Mouse (Mus musculus) adrenal gland, postnatal 14 days (tissue): ENCODE data around the gene Wrap73. TPM values are rescaled to one million over a fixed set of nuclear protein-coding genes. Genes with fewer than 3 reads are reported as not detected.
A peak's percentile ranks its signal among the peaks of the same experiment; 100 is the strongest.

Experiments
- DNase-seq: peaks from one replicate; pipeline ENCODE4 v3.0.0; 2021; ENCODE audit warnings: mixed read lengths
- total RNA-seq: library from RNA; stranded (reverse); gene quantifications from 2 replicates; pipeline ENCODE4 v1.2.3, GENCODE M21; 2021

Gene Wrap73
- total RNA-seq, 1 experiment from 2014 or later, result 13.7 TPM

DNA sequence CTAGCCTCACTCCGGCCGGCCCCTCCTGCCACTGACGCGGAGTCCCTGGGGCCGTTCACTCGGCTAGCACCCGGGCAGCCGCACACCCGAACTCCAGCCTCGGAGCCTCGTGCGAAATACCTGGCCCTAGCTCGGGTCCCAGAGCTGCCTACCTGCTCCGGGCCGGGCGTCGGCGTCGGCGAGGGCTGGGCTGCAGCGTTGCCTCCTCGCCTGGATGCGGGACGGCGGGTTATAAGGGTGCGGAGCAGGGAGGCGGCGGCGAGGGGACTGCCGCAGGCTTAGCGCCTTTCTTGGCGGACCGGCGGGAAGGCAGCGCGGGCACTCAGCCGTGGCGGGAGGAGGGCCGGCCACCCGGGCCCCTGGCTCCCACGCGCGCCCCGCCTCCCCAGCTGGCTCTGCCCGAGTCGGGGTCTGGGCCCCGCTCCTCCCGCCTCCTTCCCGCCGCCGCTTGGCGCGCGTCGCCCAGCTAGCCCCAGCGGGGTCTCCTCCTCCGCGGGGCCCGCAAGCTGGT is 2.4 kb upstream of the Wrap73 start:
- DNase-seq, result peak; percentile 26

DNA sequence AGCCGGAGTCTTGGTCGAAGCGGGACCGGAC is 2.2 kb upstream of the Wrap73 start, which contains the start of gene Trp73:
Gene Trp73 (minus strand): TSS at position 27 of the 31 bp plus-strand sequence.
- DNase-seq, result no peak

DNA sequence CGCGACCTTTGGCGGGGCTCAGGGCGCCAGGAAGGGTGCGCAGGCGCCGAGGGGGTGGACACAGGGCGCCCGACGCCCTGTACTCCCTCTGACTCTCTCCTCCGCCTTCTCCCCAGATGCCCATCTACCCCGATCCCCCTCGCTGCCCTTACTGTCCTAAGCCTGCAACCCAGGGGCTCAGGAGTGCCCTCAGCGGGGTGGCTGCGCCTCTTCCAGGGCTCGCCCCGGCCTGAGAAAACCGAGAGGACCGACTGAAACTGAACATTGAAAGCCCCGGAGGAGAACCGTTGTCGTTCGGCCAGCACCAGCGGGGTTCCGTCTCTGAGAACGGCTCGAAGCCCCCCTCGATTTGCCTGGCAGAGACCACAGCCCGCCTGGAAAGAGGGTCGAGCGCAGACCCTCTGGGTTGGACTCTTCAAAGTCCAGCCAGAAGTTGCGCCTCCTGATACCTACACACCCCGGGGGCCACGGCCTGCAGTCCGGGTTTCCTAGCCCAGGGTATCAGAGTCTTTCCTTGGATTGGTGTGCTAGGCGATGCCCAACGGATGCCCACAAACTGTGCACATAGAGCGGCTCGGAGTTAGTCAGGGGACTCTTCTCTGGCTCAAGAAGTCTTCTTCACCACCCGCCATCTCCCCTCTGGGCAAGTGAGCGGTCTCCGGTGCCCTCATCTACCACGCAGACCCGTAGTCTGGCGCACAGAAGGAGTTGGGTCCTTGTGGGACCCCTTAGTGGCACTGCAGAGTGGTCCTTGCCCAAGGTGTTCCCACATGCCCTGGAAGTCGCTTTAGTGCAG is 1.8 kb upstream of the Wrap73 start:
- no peak for DNase-seq

DNA sequence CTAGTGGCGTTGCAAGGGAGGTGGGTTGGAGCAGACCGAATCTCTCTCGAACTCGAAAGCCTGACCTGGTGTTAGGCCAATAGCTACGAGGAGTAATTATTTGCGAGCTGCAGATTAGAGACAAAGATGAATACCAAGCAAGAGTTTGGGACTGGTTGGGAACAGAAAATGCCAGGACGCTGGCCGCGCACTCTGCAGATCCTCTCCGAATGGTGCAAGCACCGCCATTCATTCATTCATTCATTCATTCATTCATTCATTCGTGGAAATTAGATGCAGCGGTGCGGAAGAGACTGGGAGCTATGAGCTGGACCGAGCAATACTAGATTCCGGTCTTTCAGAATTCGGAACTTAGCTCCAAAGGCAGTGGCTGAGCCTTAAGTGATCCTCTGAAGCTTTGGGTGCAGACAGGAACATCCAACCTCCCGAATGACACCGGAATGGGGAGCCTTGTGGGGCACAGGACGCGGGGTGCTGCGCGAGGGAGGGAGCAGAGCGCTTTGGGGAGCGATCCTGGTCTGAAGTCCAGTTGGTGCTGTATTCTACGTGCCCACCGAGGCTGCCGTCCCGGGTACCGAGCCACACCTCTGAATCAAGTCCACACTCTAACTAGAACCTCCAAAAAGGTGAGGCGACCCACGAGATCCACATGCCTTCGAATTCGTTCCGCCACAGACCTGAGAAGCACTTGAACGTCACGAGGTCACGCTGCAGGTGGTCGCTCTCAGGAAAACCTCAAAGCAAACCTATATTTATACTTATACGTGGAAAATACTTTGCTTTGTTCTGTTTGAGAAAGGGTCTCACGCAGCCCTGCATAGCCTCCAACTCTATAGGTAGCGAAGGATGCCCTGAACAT is 934 bp upstream of the Wrap73 start:
- DNase-seq, result no peak

DNA sequence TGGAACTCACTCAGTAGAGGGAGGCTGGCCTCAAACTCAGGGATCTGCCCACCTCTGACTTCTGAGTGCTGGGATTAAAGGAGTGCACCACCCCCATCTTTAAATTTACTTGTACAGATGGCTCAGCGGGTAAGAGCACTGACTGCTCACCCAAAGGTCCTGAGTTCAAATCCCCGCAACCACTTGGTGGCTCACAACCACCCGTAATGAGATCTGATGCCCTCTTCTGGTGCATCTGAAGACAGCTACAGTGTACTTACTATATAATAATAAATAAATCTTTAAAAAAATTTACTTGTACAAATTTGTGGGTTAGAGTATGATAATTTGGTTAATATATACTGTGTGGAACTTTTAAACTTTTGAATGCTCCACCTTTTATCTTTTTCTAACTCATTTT is 2.5 kb downstream of the Wrap73 start:
- DNase-seq, result no peak

DNA sequence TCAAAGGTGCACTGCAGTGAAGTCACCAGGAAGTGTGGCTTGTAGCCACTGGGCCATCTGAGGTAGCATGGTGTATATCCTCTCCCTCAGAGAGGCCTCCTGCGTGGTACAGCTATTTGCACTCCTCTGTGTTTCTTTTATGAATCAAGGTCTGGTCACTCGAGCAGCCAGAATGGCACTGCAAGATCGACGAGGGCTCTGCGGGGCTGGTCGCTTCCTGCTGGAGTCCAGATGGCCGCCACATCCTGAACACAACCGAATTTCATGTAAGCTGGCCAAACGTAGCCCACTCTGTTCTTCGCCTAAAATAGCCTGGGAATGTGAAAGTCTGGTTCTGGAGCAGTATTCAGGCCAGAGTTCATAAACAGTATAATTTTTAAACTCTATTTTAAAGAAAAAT is 4.2 kb downstream of the Wrap73 start:
- DNase-seq, result no peak

DNA sequence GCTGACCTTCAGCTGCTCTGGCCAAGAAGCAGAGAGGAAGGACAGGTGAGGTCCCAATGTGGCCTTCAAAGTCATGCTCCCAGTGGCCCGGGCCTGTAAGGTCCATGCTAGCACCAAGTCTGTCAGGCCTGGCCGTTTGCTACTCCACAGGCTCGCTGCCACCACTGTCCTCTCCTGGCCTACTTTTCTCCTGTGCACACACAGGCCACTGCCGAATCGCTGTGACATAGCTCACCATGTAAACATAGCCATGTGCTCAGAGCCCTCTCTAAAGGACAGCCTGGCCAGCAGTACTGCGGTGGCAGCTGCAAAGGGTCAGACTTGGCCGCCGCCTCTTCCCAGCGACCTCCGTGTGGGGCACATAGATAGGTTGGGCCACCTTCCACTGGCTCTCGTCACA is 11.9 kb downstream of the Wrap73 start:
- DNase-seq, result no peak

DNA sequence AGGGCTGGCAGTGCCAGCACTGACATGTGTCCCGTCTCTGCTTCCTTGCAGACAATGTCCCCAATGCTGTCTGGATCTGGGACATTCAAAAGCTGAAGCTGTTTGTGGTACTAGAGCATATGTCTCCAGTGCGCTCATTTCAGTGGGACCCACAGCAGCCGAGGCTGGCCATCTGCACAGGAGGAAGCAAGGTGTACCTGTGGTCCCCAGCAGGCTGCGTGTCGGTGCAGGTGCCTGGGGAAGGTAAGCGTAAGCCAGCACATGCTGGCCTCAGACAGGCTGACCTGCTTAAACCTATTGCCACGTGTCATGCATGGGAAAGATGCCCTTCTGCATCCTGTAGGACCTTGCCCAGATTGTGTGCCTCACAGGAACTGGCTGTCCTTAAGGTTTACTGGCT is 13.9 kb downstream of the Wrap73 start:
- no peak for DNase-seq

DNA sequence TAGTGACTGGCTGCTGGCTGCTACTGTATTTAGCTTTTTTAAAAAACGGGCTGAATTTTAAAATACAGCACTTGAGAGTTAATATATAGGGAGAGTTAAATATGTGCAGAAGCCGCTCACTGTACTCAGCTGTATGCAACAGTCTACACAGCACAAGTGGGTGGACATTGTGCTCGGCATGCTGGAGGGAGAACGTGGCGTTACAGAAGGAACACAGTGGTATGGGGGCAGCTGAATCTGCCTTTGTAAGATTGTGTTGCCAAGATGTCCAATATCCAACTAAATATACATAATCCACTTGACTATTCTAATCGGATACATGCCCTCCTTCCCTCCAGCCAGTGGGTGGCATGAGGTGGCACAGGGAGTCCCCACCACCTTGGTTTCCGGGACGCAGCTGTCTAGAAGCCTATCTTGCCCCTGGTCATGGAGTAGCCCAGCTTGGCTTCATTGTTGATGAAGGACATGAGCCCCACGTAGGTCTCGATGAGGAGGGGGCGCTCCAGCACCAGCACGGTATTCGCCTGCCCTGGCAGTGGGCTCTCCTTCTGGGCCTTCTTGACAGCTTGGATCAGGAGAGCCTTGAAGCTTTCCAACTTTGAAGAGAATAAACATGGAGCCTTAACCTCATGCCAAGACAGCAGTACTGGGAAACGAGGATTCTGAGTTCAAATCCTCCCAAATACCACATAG is 15.9 kb downstream of the Wrap73 start:
- DNase-seq, result no peak

DNA sequence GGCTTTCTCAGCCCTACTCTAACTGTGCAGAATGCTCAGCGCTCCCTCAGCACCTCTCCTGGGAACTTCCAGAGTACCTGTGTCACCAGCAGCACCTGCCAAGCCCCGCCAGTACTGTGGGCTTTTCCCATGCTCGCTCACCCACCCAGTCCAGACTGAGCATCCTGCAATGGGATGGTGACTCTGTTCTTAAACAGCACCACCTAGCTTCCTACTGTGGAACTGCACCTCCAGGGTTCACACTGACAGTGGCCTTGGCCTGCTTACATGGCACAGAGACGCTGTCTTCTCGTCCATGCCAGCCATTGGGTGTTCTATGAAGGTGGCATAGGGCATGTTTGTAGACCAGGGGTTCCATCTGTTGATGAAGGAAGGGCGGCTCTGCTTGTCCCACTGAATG is 16.8 kb downstream of the Wrap73 start:
- peak; percentile 89 for DNase-seq

DNA sequence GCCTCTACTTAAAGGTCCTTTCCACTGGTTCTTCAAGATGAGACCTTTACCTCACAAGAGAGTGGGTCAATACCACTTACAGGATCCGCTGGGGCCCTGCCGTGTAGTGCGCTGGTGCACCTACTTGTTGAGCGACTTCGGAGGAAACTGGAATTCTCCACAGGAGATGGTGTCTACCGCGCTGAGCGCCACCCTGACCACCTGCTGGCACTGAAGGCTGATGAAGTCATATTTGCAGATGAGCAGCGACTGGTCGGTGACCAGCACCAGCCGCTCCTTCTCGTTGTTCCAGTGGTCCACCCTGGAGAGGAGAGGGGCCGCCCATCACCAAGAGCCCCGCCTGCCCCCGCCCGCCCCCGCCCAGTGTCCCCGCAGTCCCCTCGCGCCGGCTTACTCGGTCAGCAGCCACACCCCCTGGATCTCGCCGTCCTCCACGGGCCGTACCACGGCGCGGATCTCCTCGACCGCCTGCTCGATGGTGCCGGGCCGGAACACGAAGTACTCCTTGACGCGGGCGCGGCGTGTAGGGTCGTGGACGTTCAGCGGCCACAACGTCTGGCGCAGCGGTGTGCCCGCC is 17.9 kb downstream of the Wrap73 start:
- DNase-seq, result peak; percentile 72

DNA sequence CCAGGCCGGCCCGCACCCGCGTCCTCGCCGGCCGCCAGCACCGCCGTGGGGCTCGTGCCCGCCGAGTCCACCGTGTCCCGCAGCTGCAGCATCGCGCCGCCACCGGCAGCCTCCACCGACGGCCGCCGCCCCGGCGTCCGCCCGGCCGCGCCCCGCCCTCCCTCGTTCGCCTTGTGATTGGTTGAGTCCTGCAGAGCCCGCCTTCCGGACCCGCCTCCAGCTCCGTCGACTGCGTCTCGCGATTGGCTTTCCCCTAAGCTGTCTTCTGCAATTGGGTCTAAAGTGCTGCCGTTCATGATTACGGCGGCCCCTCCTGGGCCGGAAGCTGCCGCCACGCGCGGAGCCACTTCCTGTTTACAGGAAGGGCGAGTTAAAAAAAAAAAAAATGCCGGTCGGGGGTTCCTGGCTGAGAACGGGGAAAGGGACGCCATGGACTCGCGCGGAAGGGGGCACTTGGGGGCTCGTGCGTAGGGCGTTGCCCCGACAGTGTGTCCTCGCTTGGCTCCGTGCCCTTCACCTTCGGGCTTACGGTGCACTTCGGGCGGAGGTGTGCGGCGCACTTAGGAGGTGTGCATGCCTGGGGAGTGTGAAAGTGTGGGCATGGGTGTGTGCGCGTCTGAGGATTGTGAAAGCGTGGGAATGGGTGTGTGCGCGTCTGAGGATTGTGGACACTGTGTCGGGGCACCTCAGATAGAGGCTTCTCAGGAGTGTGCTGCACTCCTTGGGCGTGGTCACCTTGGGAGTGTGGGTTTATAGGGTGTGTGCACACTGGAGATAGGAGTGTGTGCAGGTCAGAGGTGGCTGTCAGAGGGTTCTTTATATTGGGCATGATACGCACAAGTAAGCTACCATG is 18.6 kb downstream of the Wrap73 start, which contains the start of gene Tprgl:
Gene Tprgl (minus strand): TSS at position 129 of the 853 bp plus-strand sequence.
- peak; percentile 98 for DNase-seq

DNA sequence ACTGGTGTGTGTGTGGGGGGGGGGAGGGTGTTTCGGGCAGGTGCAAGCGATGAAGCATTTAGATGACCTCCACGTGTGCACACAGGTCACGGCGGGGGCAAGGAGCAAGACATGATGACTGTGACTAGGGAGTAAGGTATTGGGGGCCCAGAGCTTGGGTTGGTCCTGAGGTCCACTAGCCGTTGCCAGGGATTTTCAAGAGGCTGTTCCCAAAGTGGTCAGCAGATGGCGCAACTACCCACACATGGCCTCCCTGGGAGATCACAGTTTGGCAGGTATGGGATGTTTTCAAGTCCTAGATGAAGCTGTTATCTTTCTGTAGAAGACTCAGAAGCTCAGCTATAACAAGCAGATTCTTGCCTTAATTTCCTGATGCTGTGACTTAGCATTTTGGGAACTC is 21.1 kb downstream of the Wrap73 start:
- peak; percentile 80 for DNase-seq

DNA sequence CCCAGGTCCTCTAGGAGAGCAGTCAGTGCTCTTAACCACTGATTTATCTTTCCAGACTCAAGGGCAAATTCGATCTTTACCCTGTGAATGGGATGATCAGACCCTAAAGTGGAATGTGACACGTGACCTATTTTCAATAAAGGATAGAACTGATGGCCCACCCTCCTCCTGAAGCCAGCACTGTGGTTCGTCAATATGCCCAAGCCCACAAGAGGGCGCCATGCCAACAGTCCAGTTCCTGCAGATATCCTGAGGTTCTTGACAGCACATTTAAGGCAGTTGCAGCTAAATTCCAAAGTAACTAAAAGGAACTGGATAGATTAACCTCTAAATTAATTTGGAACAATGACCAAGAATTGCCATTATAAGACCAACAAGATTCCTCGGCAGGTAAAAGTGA is 24.9 kb downstream of the Wrap73 start:
- DNase-seq, result peak; percentile 81

DNA sequence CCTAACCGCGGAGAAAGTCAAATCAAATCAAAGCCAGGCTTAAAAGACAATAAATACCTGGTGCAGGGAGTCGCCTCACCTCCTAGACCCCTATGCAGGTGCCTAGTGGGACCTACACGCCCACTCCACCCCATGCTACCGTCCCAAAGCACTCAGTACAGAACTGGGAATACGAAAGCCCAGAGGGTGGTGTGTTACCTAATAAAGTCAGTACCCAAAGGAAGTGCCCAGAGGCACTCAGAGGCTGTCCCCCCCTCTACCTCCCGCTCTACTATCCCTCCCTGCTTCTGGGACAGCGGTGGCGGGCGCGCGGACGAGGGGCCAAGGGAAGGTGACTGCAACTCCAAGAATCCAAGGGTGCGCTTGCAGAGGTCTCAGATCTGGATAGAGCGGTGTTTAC is 27.8 kb downstream of the Wrap73 start:
- DNase-seq, result no peak

DNA sequence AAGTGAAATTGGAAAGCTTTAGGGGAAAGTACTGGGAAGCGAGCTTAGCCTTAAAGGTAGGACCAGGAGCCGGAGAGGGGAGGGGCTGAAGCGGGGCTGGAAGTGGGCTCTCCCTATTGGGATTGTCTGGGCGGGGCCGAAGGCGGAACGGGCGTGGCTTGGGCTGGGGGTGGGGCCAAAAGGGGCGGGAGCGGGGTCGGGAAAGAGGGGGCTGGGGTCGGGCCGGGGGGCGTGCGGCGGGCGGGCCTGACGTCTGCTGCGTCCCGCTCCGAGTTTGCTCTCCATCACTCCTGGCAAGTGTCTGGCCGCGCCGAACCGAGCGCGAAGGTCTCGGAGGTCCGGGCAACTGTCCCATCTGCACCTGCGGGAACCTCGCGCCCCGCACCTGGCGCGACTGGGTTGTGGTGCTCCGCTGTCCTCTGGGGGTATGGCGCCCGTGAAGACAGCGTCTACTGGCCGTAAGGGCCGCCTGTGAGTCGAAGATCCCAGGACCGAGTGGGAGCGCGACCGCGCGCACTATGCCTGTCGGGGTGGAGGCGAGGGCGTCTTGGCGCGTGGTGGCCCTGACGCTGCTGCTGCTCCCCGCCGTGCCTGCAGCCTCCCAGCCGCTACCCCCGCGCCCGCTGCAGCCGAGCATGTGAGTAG is 28.5 kb downstream of the Wrap73 start, which contains the start of gene Megf6:
Gene Megf6 (plus strand): TSS at position 225 of the 645 bp plus-strand sequence.
- DNase-seq, result no peak

DNA sequence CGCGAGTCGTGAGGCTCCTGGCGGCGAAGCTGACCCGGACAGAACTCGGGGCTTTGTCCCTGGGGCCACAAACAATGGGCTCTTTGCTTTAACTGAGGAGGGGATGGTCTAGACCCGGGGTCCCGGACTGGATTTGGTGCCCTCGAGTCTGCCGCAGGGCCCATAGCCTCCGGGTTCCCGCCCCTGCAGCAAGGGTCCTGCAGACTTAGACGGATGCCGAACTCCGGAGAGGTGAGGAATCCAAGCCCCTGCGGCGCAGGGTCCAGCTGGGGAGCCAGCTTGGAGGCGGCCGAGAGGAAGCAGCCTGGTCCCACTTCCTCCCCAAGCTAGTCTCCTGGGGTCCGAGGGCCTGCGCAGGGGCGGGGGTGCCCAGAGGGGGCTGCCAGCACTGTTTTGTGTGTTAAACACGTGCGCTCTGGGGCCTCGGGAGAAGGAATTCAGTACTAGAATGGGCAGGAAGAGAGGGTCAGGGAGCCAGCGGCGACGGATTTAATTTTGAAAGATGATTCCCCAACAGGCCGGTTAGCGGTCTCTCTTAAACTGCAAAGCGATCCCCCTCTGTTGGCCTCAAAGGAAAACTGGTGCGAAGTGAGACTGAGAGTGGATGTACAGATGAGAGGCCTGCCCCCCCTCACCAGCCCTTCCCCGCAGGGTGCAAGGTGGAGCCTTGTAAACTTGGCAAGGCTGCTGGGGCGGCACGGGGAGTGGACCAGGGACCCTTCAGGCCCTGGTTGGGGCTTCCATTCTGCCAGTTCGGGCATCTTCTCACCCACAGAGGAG is 29.2 kb downstream of the Wrap73 start:
- DNase-seq, result no peak

DNA sequence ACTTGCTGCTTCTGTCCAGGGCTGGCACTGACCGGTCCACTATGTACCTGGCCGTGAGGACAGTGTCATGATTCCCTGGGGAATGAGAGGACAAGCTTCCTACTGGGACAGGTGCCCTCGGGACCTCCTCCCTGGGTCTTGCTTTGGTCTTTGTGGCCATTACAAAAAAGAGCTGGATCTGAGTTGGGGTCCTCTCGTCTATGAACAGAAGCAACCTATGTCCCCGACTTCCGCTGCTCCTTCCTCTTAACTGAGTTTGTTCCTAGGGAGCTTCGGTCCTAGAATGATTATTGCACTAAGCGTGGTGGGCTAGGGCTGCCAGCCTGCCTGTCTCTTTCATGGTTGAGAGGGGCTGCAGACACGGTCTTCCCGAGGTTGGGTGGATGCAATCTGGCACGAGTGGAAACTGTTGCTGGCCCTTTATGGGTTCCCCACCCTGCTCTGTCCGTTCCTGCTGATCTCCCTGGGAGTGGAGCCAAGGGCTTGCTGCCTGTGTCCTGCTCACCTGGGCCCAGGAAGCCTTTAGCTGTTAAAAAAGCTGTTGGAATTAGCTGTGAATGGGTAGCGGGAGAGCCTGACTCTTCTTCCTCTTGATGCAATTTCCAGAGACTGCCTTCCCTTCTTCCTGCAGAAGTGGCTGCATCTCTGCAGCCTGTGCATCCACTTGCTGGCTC is 29.9 kb downstream of the Wrap73 start:
- DNase-seq, result no peak

DNA sequence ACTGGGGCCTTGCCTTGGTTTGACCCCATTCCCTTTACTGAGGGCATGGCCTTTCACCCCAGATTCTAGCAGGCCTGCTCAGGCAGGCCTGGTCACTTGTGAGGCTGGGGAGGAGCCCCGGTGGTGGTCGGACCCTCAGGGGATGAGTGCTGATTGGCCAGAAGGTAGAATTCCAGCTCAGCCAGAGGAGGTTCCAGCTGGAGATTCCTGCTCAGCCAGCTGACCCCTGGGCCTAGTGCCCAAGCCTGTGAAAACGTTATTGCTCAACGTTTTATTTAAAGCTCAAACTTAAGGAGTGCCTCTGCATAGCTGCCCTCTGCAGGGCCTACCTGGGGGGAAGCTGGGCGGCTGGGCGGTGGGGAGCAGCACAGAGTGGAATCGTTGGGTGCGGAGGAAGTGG is 35.1 kb downstream of the Wrap73 start:
- peak; percentile 40 for DNase-seq

DNA sequence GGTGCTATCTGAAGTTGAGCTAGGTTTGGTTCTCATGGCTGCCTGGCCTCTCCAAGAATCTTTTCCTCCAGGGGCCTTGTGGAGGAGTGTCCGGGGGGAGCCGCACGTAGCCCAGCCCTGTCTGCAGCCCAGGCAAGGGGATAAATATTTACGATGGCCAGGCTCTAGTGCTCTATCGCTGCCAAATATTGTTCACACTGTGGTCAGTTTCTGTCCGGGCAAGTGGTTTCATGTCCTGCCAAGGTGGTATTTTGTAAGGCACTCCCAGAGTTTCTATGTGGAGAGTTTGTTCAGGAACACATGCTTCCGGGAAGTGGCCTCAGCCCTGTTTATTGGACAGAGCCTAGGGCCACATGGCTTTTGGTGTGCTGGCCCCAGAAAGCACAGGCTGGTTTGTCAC is 38.8 kb downstream of the Wrap73 start:
- no peak for DNase-seq
